Mouse (Mus musculus) olfactory bulb, adult 2 months (tissue): ENCODE data around the gene Gmds.

ENCODE experiments used
- CTCF ChIP-seq: fragments of 200-500 bp; IDR thresholded peaks from 2 replicates; pipeline ENCODE4 v1.5.1; 2012; ENCODE audit warnings: low read depth, mild to moderate bottlenecking, low read length, moderate library complexity; ENCODE audit not compliant: insufficient read depth
- POLR2A ChIP-seq: fragments of 200-500 bp; IDR thresholded peaks from 2 replicates; pipeline ENCODE4 v1.6.1; 2012; ENCODE audit warnings: mild to moderate bottlenecking, low read depth, low read length, moderate library complexity; ENCODE audit not compliant: insufficient read depth

DNA sequence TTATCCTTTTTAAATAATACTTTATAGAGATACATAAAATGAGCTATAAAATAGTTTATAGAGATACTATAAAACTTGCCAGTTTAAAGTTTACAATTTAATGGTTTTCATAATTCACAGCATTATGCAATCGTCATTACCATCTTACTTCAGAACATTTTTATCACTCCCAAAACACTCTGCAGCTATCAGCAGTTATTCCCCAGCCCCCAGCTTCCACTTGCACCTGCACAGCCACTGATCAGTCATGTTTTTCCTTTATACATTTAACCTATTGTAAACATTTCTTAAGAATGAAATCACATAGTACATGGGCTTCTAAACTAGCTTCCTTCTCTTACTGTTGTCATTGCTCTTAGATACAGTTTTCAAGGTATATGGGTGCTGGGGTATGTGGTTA, 208.6 kb downstream of the Gmds start:
- TF ChIP-seq CTCF (no peak), POLR2A (no peak)
